11 mouse cellular contexts compared by ENCODE assay signal in genomic region chr5:74266476-74266819, GRCm38 (mm10).
A peak's percentile ranks its signal among the peaks of the same experiment; 100 is the strongest.
DNase-seq lines count a peak whose midpoint lies in the region; ATAC-seq and TF ChIP-seq lines count a peak whose summit lies in the region.
"Had no signal": no experiment of that assay in that cellular context is flagged by ENCODE, and none has a peak within 500 bp of the region (broad histone marks: within the 10 kb centered on the region; RNA-seq: fewer than 3 reads in every experiment).

No protein-coding gene starts in this region.

- no peak for TF ChIP-seq CTCF in lung, postnatal 0 days (IDR thresholded peaks at IDR 0.05)

- no peak for TF ChIP-seq EP300 in lung, postnatal 0 days (IDR thresholded peaks at IDR 0.05)

- 46% methylated on average over 5 of the region's 5 CpGs for WGBS in heart, embryonic 10.5 days
- 43% methylated on average over 5 of the region's 5 CpGs for WGBS in lung, postnatal 0 days
- WGBS in stomach, embryonic 14.5 days: 31% methylated on average over 5 of the region's 5 CpGs

- H3K27ac ChIP-seq in heart, embryonic 10.5 days: peak overlapping the region; percentile 81; the same call in 1 of the 2 replicates
- no peak overlapping the region for H3K27ac ChIP-seq in lung, postnatal 0 days (ENCODE audit: low read length)
- no peak overlapping the region for H3K27ac ChIP-seq in stomach, embryonic 14.5 days (ENCODE audit: low read length)
- H3K27ac ChIP-seq: liver, embryonic 15.5 days had no signal

- H3K9me3 ChIP-seq in heart, embryonic 10.5 days: no peaks in the 10 kb centered on the region
- H3K9me3 ChIP-seq in lung, postnatal 0 days (ENCODE audit: low read length): no peaks in the 10 kb centered on the region
- H3K9me3 ChIP-seq in stomach, embryonic 14.5 days (ENCODE audit: control insufficient read depth, low read depth, low read length): no peaks in the 10 kb centered on the region
- H3K9me3 ChIP-seq: liver, embryonic 15.5 days had no signal

- H3K36me3 ChIP-seq in heart, embryonic 10.5 days: no peaks in the 10 kb centered on the region
- H3K36me3 ChIP-seq in lung, postnatal 0 days (ENCODE audit: insufficient read depth, low read length): no peaks in the 10 kb centered on the region
- no peaks in the 10 kb centered on the region for H3K36me3 ChIP-seq in stomach, embryonic 14.5 days (ENCODE audit: control insufficient read depth, insufficient read depth, low read length)
- H3K36me3 ChIP-seq: liver, embryonic 15.5 days had no signal

- no peak for DNase-seq in heart, embryonic 10.5 days (ENCODE audit: low spot score)
- DNase-seq in heart, postnatal 4 days: no peak
- DNase-seq in lung, postnatal 10 days: peak; percentile 40
- DNase-seq in lung, postnatal 0 days (ENCODE audit: low spot score): no peak
- peak; percentile 34 to 47 for DNase-seq in cerebellum, postnatal 10 days
- no peak for DNase-seq in layer of hippocampus, postnatal 10 days (ENCODE audit: low spot score in 2 of 2)
- DNase-seq: kidney, postnatal 25 days had no signal

- H3K4me1 ChIP-seq in heart, embryonic 10.5 days: peaks cover 58% of the 10 kb centered on the region
- 0 out of 2 replicates have a peak, but pooled peaks cover 5% of the 10 kb centered on the region for H3K4me1 ChIP-seq in lung, postnatal 0 days (ENCODE audit: insufficient read depth, low read depth, low read length)
- H3K4me1 ChIP-seq in stomach, embryonic 14.5 days (ENCODE audit: control insufficient read depth, insufficient read depth, low read length): peaks cover 24% of the 10 kb centered on the region
- H3K4me1 ChIP-seq: liver, embryonic 15.5 days had no signal

- H3K27me3 ChIP-seq in heart, embryonic 10.5 days (ENCODE audit: insufficient read depth, poor library complexity, severe bottlenecking): no peaks in the 10 kb centered on the region
- no peaks in the 10 kb centered on the region for H3K27me3 ChIP-seq in lung, postnatal 0 days (replicated peaks; ENCODE audit: insufficient read depth, low read length)
- no peaks in the 10 kb centered on the region for H3K27me3 ChIP-seq in stomach, embryonic 14.5 days (ENCODE audit: control insufficient read depth, insufficient read depth, low read length)
- H3K27me3 ChIP-seq: liver, embryonic 15.5 days had no signal

- ATAC-seq in lung, postnatal 0 days: no peak
- peak; percentile 46; the same call in 1 of the 2 replicates for ATAC-seq in stomach, embryonic 14.5 days (ENCODE audit: insufficient number of reproducible peaks, insufficient read depth, low FRiP score, low read depth)
- ATAC-seq in CD4-positive, CD25-positive, alpha-beta regulatory T cell, adult 4 months: no peak
- ATAC-seq: activated CD4-positive, CD25-positive, alpha-beta regulatory T cell, adult 4 months had no signal

- no peak overlapping the region for H3K9ac ChIP-seq in lung, postnatal 0 days (replicated peaks; ENCODE audit: low read depth)
- H3K9ac ChIP-seq in stomach, embryonic 14.5 days (replicated peaks; ENCODE audit: low read depth, low read length): no peak overlapping the region
- H3K9ac ChIP-seq: liver, embryonic 15.5 days had no signal

- H3K4me2 ChIP-seq in lung, postnatal 0 days (replicated peaks; ENCODE audit: low read depth, low read length): no peak overlapping the region
- H3K4me2 ChIP-seq in stomach, embryonic 14.5 days (replicated peaks; ENCODE audit: low read depth, low read length): no peak overlapping the region
- H3K4me2 ChIP-seq: liver, embryonic 15.5 days had no signal

- no peak overlapping the region for H3K4me3 ChIP-seq in heart, embryonic 10.5 days
- H3K4me3 ChIP-seq in lung, postnatal 0 days (ENCODE audit: low read depth, low read length): no peak overlapping the region
- H3K4me3 ChIP-seq in stomach, embryonic 14.5 days (ENCODE audit: low read depth, low read length): no peak overlapping the region
- H3K4me3 ChIP-seq: liver, embryonic 15.5 days had no signal

Comparison
In these comparisons a context has a peak if more than half of its experiments do, and no peak if none do; other contexts are left out.
1. DNase-seq: peak in lung, postnatal 10 days (single experiment) and cerebellum, postnatal 10 days (2 of 2); none in heart, embryonic 10.5 days (single experiment), heart, postnatal 4 days (single experiment), lung, postnatal 0 days (single experiment) and layer of hippocampus, postnatal 10 days (0 of 2).